Mouse (Mus musculus): ENCODE measurements around the gene Fmod. TPM values are rescaled to one million over a fixed set of nuclear protein-coding genes. Genes with fewer than 3 reads are reported as not detected.
A peak's percentile ranks its signal among the peaks of the same experiment; 100 is the strongest.

Fmod gene
- polyA plus RNA-seq, 1 experiment from 2014 or later = 10.0 TPM

DNA sequence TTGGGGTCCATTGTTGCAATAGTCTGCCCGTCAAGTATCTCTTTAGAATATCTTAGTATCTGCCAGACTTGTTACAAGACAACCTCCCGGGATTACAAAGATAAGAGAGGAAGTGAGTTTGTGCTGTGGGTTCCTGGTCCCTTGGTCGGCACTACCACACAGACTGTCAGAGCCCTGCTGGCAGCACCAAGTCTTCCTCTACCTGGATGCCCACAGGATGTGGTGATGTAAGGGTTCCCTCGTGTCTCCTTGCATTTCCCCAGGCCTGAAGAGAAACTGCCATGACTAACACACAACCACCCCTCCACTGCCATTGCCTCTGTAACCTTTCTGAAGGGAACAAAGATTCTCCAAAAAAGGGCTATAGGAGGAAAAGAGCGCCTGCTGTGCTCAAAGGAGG lies 11.1 kb upstream of the Fmod start:
- Histone ChIP-seq H3K9ac (replicated peaks; ENCODE audit: low read depth) (no peak overlapping the region), H3K36me3 (ENCODE audit: insufficient read depth, low read length) (no peaks in the 10 kb centered on the region), H3K9me3 (ENCODE audit: low read length) (no peaks in the 10 kb centered on the region), H3K4me2 (replicated peaks; ENCODE audit: low read depth, low read length) (no peak overlapping the region), H3K27me3 (replicated peaks; ENCODE audit: insufficient read depth, low read length) (no peaks in the 10 kb centered on the region), H3K4me3 (ENCODE audit: low read depth, low read length) (no peak overlapping the region), H3K27ac (ENCODE audit: low read length) (no peak overlapping the region), H3K4me1 (ENCODE audit: insufficient read depth, low read depth, low read length) (0 out of 2 replicates have a peak, but pooled peaks cover 3% of the 10 kb centered on the region)
- no peak for TF ChIP-seq CTCF (IDR thresholded peaks at IDR 0.05)
- no peak for TF ChIP-seq EP300 (IDR thresholded peaks at IDR 0.05)
- ATAC-seq (no peak), DNase-seq (ENCODE audit: low spot score) (no peak)
- 63% methylated on average over 5 of the region's 5 CpGs for WGBS

DNA sequence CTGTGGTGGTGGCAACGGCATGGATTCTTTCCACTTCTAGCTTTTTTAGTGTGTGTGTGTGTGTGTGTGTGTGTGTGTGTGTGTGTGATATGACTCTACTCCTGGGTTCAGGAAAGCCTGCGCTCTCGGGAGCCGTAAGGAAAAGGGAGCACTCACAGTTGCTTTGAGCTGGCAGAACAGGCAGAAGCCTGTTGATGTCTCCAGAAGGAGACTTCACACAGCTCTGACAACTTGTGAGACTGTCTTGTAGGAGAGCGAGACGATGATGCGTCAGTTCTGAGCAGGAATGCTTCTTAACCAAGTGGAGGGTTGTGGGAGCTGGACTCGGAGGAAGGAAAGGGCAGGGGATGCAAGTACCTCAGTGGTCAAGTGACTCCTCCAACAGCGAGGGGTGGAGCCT lies 10.3 kb upstream of the Fmod start:
- H3K27me3 ChIP-seq (replicated peaks; ENCODE audit: insufficient read depth, low read length) = no peaks in the 10 kb centered on the region
- no peaks in the 10 kb centered on the region for H3K36me3 ChIP-seq (ENCODE audit: insufficient read depth, low read length)
- no peak for ATAC-seq
- no peak for DNase-seq (ENCODE audit: low spot score)
- H3K4me1 ChIP-seq (ENCODE audit: insufficient read depth, low read depth, low read length) = 0 out of 2 replicates have a peak, but pooled peaks cover 3% of the 10 kb centered on the region
- no peak overlapping the region for H3K9ac ChIP-seq (replicated peaks; ENCODE audit: low read depth)
- 78% methylated on average over 9 of the region's 9 CpGs for WGBS
- TF ChIP-seq CTCF (IDR thresholded peaks at IDR 0.05) = no peak
- TF ChIP-seq EP300 (IDR thresholded peaks at IDR 0.05) = no peak
- H3K27ac ChIP-seq (ENCODE audit: low read length) = no peak overlapping the region
- H3K4me2 ChIP-seq (replicated peaks; ENCODE audit: low read depth, low read length) = no peak overlapping the region
- H3K9me3 ChIP-seq (ENCODE audit: low read length) = no peaks in the 10 kb centered on the region
- no peak overlapping the region for H3K4me3 ChIP-seq (ENCODE audit: low read depth, low read length)

DNA sequence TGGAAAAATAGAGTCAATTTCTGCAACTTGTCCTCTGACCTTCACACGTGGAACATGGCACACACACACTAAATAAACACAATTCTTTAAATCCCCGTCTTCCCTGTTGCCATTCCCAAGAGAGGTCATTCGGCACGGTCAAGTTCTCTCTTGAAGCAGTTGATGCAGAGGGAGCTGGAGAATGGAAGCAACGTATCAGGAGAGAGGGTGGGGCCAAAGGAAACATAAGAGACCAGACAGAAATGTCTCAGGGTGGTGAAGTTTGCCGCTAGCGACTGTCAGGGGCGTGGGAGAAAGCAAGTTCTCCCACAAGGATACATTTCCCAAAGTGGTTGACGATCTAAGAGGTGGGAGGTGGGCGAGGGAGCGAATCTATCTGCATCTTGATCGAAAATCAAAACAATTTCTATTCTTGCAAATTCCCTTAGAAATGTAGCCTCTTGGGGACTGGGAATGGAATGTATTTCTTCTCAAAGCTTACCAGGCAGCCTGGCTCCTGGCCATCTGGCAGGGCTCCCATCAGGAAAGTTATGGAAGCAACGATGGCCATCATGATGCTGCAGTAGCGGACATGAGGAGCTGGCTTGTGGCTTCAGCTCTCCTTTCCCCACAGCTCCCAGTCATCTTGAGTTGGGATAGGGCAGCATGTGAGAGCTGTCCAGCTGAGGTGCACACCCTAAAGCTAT lies 8.8 kb upstream of the Fmod start:
- 0 out of 2 replicates have a peak, but pooled peaks cover 3% of the 10 kb centered on the region for H3K4me1 ChIP-seq (ENCODE audit: insufficient read depth, low read depth, low read length)
- TF ChIP-seq EP300 (IDR thresholded peaks at IDR 0.05) (no peak), CTCF (IDR thresholded peaks at IDR 0.05) (no peak)
- DNase-seq (ENCODE audit: low spot score) = peak; percentile 68
- no peak overlapping the region; the same call in 1 of the 2 replicates for H3K27ac ChIP-seq (ENCODE audit: low read length)
- H3K36me3 ChIP-seq (ENCODE audit: insufficient read depth, low read length) = no peaks in the 10 kb centered on the region
- H3K9ac ChIP-seq (replicated peaks; ENCODE audit: low read depth) = no peak overlapping the region
- H3K4me3 ChIP-seq (ENCODE audit: low read depth, low read length) = no peak overlapping the region
- 40% methylated on average over 14 of the region's 14 CpGs for WGBS
- ATAC-seq = peak; percentile 64
- H3K9me3 ChIP-seq (ENCODE audit: low read length) = no peaks in the 10 kb centered on the region
- no peak overlapping the region; the same call in 1 of the 2 replicates for H3K4me2 ChIP-seq (replicated peaks; ENCODE audit: low read depth, low read length)
- H3K27me3 ChIP-seq (replicated peaks; ENCODE audit: insufficient read depth, low read length) = no peaks in the 10 kb centered on the region

DNA sequence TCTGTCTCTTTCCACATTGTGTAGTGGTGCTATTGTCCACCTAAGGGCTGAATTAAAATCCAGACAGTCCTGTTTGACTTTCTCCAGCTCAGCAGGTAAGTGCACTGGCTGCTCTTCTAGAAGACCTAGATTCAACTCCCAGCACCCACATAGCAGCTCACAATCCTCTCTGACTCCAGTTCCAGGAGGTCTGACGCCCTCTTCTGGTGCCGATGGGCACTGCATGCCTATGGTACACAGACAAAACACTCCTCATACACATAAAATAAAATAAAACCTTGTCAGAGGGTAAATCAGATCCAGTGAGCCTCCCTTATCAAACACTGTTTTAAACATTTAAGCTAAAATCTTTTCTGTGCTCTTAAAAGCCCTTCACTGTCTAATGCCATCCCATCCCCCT lies 562 bp upstream of the Fmod start:
- no peaks in the 10 kb centered on the region for H3K9me3 ChIP-seq (ENCODE audit: low read length)
- no peak overlapping the region for H3K4me2 ChIP-seq (replicated peaks; ENCODE audit: low read depth, low read length)
- no peak for ATAC-seq
- H3K27me3 ChIP-seq (replicated peaks; ENCODE audit: insufficient read depth, low read length) = no peaks in the 10 kb centered on the region
- H3K4me3 ChIP-seq (ENCODE audit: low read depth, low read length) = no peak overlapping the region
- 60% methylated on average over 2 of the region's 2 CpGs for WGBS
- peaks cover 5% of the 10 kb centered on the region; the same call in 1 of the 2 replicates for H3K4me1 ChIP-seq (ENCODE audit: insufficient read depth, low read depth, low read length)
- DNase-seq (ENCODE audit: low spot score) = no peak
- H3K9ac ChIP-seq (replicated peaks; ENCODE audit: low read depth) = no peak overlapping the region
- TF ChIP-seq EP300 (IDR thresholded peaks at IDR 0.05) (no peak), CTCF (IDR thresholded peaks at IDR 0.05) (peak; percentile 54)
- no peaks in the 10 kb centered on the region for H3K36me3 ChIP-seq (ENCODE audit: insufficient read depth, low read length)
- H3K27ac ChIP-seq (ENCODE audit: low read length) = no peak overlapping the region

DNA sequence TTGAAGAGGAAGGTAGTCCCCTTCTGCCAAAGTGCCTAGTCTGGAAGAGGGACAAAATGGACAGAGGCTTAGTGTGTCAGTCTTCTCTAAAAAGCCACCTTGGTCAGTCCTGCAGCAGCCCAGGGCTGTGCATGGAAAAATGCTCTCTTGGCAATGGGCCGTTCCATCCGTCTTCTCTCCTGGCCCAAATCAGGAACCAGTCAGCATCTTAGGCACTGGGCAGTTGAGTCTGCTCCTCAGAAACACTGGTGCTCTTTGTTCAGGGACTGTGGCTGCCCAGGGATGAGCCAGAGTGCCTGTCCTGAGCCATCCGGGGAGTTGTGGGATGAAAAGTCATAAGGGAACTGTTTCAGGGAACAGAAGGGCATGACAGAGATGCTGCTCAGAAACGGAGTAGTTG lies 1.3 kb downstream of the Fmod start:
- Histone ChIP-seq H3K36me3 (ENCODE audit: insufficient read depth, low read length) (no peaks in the 10 kb centered on the region), H3K9ac (replicated peaks; ENCODE audit: low read depth) (no peak overlapping the region), H3K27me3 (replicated peaks; ENCODE audit: insufficient read depth, low read length) (no peaks in the 10 kb centered on the region), H3K4me2 (replicated peaks; ENCODE audit: low read depth, low read length) (no peak overlapping the region), H3K9me3 (ENCODE audit: low read length) (no peaks in the 10 kb centered on the region), H3K27ac (ENCODE audit: low read length) (no peak overlapping the region), H3K4me1 (ENCODE audit: insufficient read depth, low read depth, low read length) (peaks cover 5% of the 10 kb centered on the region; the same call in 1 of the 2 replicates), H3K4me3 (ENCODE audit: low read depth, low read length) (no peak overlapping the region)
- 59% methylated on average over 4 of the region's 4 CpGs for WGBS
- ATAC-seq (no peak), DNase-seq (ENCODE audit: low spot score) (no peak)
- TF ChIP-seq EP300 (IDR thresholded peaks at IDR 0.05) (no peak), CTCF (IDR thresholded peaks at IDR 0.05) (no peak)

DNA sequence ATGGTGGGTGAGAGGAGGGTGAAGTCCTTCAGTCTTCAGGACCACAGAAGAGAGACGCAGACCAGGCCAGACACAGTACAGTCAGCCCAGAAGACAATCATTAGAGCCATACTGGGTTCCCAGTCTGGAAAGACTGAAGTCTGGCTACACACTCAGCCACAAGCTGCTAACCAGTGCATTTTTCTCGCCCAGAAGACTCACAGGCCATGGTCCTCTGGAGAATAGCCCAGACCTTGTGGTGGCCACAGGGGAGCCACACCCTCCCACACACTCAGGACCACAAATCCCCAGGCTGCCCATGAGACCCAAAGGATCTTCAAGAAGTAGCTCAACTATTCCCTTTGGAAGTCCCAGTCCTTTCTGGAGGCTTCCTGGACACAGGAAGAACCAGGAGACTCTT lies 2.3 kb downstream of the Fmod start:
- ATAC-seq = no peak
- no peak for TF ChIP-seq EP300 (IDR thresholded peaks at IDR 0.05)
- no peaks in the 10 kb centered on the region for H3K27me3 ChIP-seq (replicated peaks; ENCODE audit: insufficient read depth, low read length)
- DNase-seq (ENCODE audit: low spot score) = no peak
- peaks cover 5% of the 10 kb centered on the region; the same call in 1 of the 2 replicates for H3K4me1 ChIP-seq (ENCODE audit: insufficient read depth, low read depth, low read length)
- no peak overlapping the region for H3K9ac ChIP-seq (replicated peaks; ENCODE audit: low read depth)
- no peaks in the 10 kb centered on the region for H3K9me3 ChIP-seq (ENCODE audit: low read length)
- H3K4me2 ChIP-seq (replicated peaks; ENCODE audit: low read depth, low read length) = no peak overlapping the region
- no peak overlapping the region for H3K4me3 ChIP-seq (ENCODE audit: low read depth, low read length)
- no peak overlapping the region for H3K27ac ChIP-seq (ENCODE audit: low read length)
- no peaks in the 10 kb centered on the region for H3K36me3 ChIP-seq (ENCODE audit: insufficient read depth, low read length)
- 69% methylated on average over 2 of the region's 2 CpGs for WGBS
